Mouse (Mus musculus) lung, adult 2 months (tissue): ENCODE measurements around the gene Slamf8.

ENCODE experiments used
- CTCF ChIP-seq: fragments of 200-500 bp; IDR thresholded peaks from 2 replicates; pipeline ENCODE4 v1.5.1; 2011; ENCODE audit warnings: mild to moderate bottlenecking, low read length, control low read depth; ENCODE audit not compliant: insufficient read depth
- POLR2A ChIP-seq: fragments of 200-500 bp; IDR thresholded peaks from 2 replicates; pipeline ENCODE4 v1.6.1; 2011; ENCODE audit warnings: low read depth, mild to moderate bottlenecking, control low read depth, low read length, borderline replicate concordance; ENCODE audit errors: extremely low read depth

DNA sequence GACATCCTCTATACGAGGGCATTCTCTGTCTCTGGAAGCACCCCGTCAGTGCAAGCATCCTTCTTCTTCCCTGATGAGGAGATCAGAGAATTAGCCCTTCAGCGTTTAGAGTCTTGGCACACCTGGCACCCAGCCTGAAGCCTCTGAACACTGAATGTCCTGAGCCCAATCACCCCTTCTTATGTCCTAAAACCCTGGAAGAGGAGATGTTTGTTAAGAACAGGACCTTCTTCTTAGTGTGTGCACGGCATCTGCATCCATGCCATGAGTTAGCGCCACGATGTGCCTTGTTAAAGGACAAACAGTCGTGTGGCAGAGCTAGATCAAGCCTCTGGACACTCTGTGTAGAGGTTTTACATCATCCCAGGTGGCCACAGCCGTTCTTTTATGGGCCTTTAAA is 7.9 kb downstream of the Slamf8 start:
- TF ChIP-seq CTCF (no peak), POLR2A (no peak)
